Mouse (Mus musculus) ES-E14 (cell line): ENCODE data around the gene Pisd. TPM values are rescaled to one million over a fixed set of nuclear protein-coding genes. Genes with fewer than 3 reads are reported as not detected.

ENCODE experiments used
- DNase-seq: peaks from one replicate; pipeline ENCODE4 v3.0.0-alpha.2; 2013; ENCODE audit warnings: low read depth, low spot score
- H3K27ac ChIP-seq: 2 replicates; pipeline ENCODE4 v1.5.1; 2012; ENCODE audit warnings: low read depth, mild to moderate bottlenecking, low read length, moderate library complexity, mixed read lengths; ENCODE audit not compliant: poor library complexity, insufficient read depth, severe bottlenecking
- H3K36me3 ChIP-seq: 2 replicates; pipeline ENCODE4 v1.6.1; 2012; ENCODE audit warnings: mild to moderate bottlenecking, low read length, moderate library complexity, mixed read lengths; ENCODE audit not compliant: control insufficient read depth, poor library complexity, insufficient read depth, severe bottlenecking
- H3K4me1 ChIP-seq, 2 experiments: fragments of 150-350 bp in 1 of 2; sonication (generic) in 1 of 2; 2 replicates each; pipeline ENCODE4 v1.6.1; 2012; ENCODE audit warnings: low read length in 2 of 2, mild to moderate bottlenecking in 1 of 2, mixed read lengths in 1 of 2; ENCODE audit not compliant: control insufficient read depth in 2 of 2, insufficient read depth in 2 of 2, poor library complexity in 1 of 2
- H3K4me3 ChIP-seq, 2 experiments: fragments of 150-350 bp in 1 of 2; sonication (generic) in 1 of 2; 2 replicates each; pipeline ENCODE4 v1.5.1; 2012; ENCODE audit warnings: low read length in 2 of 2, low read depth in 1 of 2, mild to moderate bottlenecking in 1 of 2, mixed read lengths in 1 of 2; ENCODE audit not compliant: insufficient read depth in 1 of 2, poor library complexity in 1 of 2, severe bottlenecking in 1 of 2
- H3K9ac ChIP-seq: 2 replicates; pipeline ENCODE4 v1.6.1; 2012; ENCODE audit warnings: low read depth, mild to moderate bottlenecking, low read length, mixed read lengths; ENCODE audit not compliant: poor library complexity, insufficient read depth, severe bottlenecking
- H3K9me3 ChIP-seq: fragments of 150-350 bp; sonication (generic); 2 replicates; pipeline ENCODE4 v1.6.1; 2012; ENCODE audit warnings: low read depth, mild to moderate bottlenecking, low read length; ENCODE audit not compliant: control insufficient read depth, insufficient read depth
- CHD2 ChIP-seq: IDR thresholded peaks from 2 replicates; pipeline ENCODE4 v1.6.1; 2014; ENCODE audit warnings: mild to moderate bottlenecking, low read depth, low read length, inconsistent platforms
- HCFC1 ChIP-seq: IDR thresholded peaks from 2 replicates; pipeline ENCODE4 v1.6.1; 2012; ENCODE audit warnings: low read length, inconsistent platforms, borderline replicate concordance; ENCODE audit not compliant: insufficient read depth
- MAFK ChIP-seq: IDR thresholded peaks from 2 replicates; pipeline ENCODE4 v1.6.1; 2014; ENCODE audit warnings: mild to moderate bottlenecking, low read depth, low read length, inconsistent platforms; ENCODE audit not compliant: insufficient read depth
- ZC3H11A ChIP-seq: IDR thresholded peaks from 2 replicates; pipeline ENCODE4 v1.6.1; 2012; ENCODE audit warnings: low read depth, mild to moderate bottlenecking, inconsistent platforms, low read length, borderline replicate concordance
- ZNF384 ChIP-seq: IDR thresholded peaks from 2 replicates; pipeline ENCODE4 v1.6.1; 2012; ENCODE audit warnings: low read depth, low read length, inconsistent platforms
- in situ Hi-C, 2 experiments: fragments of 600-800 bp; cut with MboI; formaldehyde crosslinking; loops; one replicate each; pipeline ENCODE4 v1.15.1; 2025; ENCODE audit warnings: low sequenced_read_pairs in 2 of 2, inconsistent platforms in 1 of 2; ENCODE audit not compliant: unreplicated experiment in 2 of 2
- total RNA-seq: library from RNA; depleted of rRNA; stranded (reverse); fragments of 300-350 nt; gene quantifications from 2 replicates; pipeline ENCODE4 v1.2.3, GENCODE M21; 2012

Pisd gene
- total RNA-seq, 1 experiment = 75.4 TPM

GRCm38 (mm10) chr5:32778168-32778567 is 7.3 kb downstream of the Pisd start:
- Histone ChIP-seq H3K9me3 (no peaks in the 10 kb centered on the region), H3K27ac (no peak overlapping the region), H3K9ac (no peak overlapping the region), H3K4me3 (no peak overlapping the region), H3K4me1 (no peaks in the 10 kb centered on the region), H3K36me3 (peaks cover 9% of the 10 kb centered on the region)
- in situ Hi-C loops = no loop called here
- TF ChIP-seq ZNF384 (no peak), MAFK (no peak), ZC3H11A (no peak), HCFC1 (no peak), CHD2 (no peak)
- no peak for DNase-seq

GRCm38 (mm10) chr5:32772361-32772760 is 13.1 kb downstream of the Pisd start:
- no peak for DNase-seq
- Histone ChIP-seq H3K27ac (no peak overlapping the region), H3K9ac (no peak overlapping the region), H3K4me3 (no peak overlapping the region), H3K4me1 (no peaks in the 10 kb centered on the region), H3K36me3 (peaks cover 13% of the 10 kb centered on the region), H3K9me3 (no peaks in the 10 kb centered on the region)
- in situ Hi-C loops = no loop called here
- TF ChIP-seq ZC3H11A (no peak), ZNF384 (no peak), HCFC1 (no peak), MAFK (no peak)

GRCm38 (mm10) chr5:32767636-32768373 is 17.6 kb downstream of the Pisd start:
- Histone ChIP-seq H3K9ac (no peak overlapping the region), H3K4me3 (no peak overlapping the region), H3K4me1 (no peaks in the 10 kb centered on the region), H3K36me3 (peaks cover 17% of the 10 kb centered on the region), H3K27ac (no peak overlapping the region), H3K9me3 (no peaks in the 10 kb centered on the region)
- in situ Hi-C loops = no loop called here
- no peak for DNase-seq
- TF ChIP-seq ZNF384 = no peak
- TF ChIP-seq CHD2 = no peak
- no peak for TF ChIP-seq MAFK

- H3K27ac ChIP-seq = no peak overlapping the region
- H3K4me3 ChIP-seq = no peak overlapping the region
- no peaks in the 10 kb centered on the region for H3K4me1 ChIP-seq
- H3K36me3 ChIP-seq = peaks cover 17% of the 10 kb centered on the region
- TF ChIP-seq ZNF384 (no peak), CHD2 (no peak), ZC3H11A (no peak), MAFK (no peak), HCFC1 (no peak)
- H3K9ac ChIP-seq = no peak overlapping the region
- in situ Hi-C loops = no loop called here
- DNase-seq = no peak
- H3K9me3 ChIP-seq = no peaks in the 10 kb centered on the region
These were observed 18.4 kb downstream of the Pisd start for GRCm38 (mm10) chr5:32767004-32767403.
